Mouse (Mus musculus) liver, embryonic 12.5 days (tissue): ENCODE data around the gene Smarcc1. TPM values are rescaled to one million over a fixed set of nuclear protein-coding genes. Genes with fewer than 3 reads are reported as not detected.
A peak's percentile ranks its signal among the peaks of the same experiment; 100 is the strongest.

ENCODE experiments used
- ATAC-seq: fragments of 200-750 bp; cut with Nextera tagmentation; 2 replicates; pipeline ENCODE4 v1.8.0; 2017; ENCODE audit warnings: moderate number of reproducible peaks, mild to moderate bottlenecking, moderate library complexity
- H3K27ac ChIP-seq: fragments of 300-500 bp; sonication (generic); 2 replicates; pipeline ENCODE4 v1.5.1; 2016; ENCODE audit warnings: mild to moderate bottlenecking
- H3K27me3 ChIP-seq: fragments of 300-500 bp; sonication (generic); replicated peaks from 2 replicates; pipeline ENCODE4 v1.6.1; 2016; ENCODE audit warnings: mild to moderate bottlenecking, moderate library complexity
- H3K36me3 ChIP-seq: fragments of 300-500 bp; sonication (generic); 2 replicates; pipeline ENCODE4 v1.6.1; 2016; ENCODE audit warnings: mild to moderate bottlenecking, moderate library complexity
- H3K4me1 ChIP-seq: fragments of 300-500 bp; sonication (generic); 2 replicates; pipeline ENCODE4 v1.6.1; 2016
- H3K4me2 ChIP-seq: fragments of 300-500 bp; sonication (generic); 2 replicates; pipeline ENCODE4 v1.6.1; 2016; ENCODE audit warnings: mild to moderate bottlenecking, moderate library complexity
- H3K4me3 ChIP-seq: fragments of 300-500 bp; sonication (generic); 2 replicates; pipeline ENCODE4 v1.5.1; 2016; ENCODE audit warnings: mild to moderate bottlenecking, moderate library complexity
- H3K9ac ChIP-seq: fragments of 300-500 bp; sonication (generic); 2 replicates; pipeline ENCODE4 v1.6.1; 2016; ENCODE audit warnings: mild to moderate bottlenecking, moderate library complexity
- H3K9me3 ChIP-seq: fragments of 300-500 bp; sonication (generic); replicated peaks from 2 replicates; pipeline ENCODE4 v1.6.1; 2016; ENCODE audit warnings: mild to moderate bottlenecking, moderate library complexity
- WGBS: fragments of 180-500 bp; shearing (Covaris S2); methylation state at CpG from one replicate; pipeline ENCODE4 v1.1.7; 2016; ENCODE audit not compliant: insufficient replicate concordance; 5-methylcytosine and 5-hydroxymethylcytosine counted together
- polyA plus RNA-seq: library from polyadenylated mRNA; unstranded; fragments of >200 nt; fragmentation: Nextera tagmentation; extraction: Ambion mirVana; gene quantifications from 2 replicates; pipeline ENCODE4 v1.2.1, GENCODE M21; 2016

The Smarcc1 gene
- polyA plus RNA-seq, 1 experiment from 2014 or later, result 69.2 TPM

DNA sequence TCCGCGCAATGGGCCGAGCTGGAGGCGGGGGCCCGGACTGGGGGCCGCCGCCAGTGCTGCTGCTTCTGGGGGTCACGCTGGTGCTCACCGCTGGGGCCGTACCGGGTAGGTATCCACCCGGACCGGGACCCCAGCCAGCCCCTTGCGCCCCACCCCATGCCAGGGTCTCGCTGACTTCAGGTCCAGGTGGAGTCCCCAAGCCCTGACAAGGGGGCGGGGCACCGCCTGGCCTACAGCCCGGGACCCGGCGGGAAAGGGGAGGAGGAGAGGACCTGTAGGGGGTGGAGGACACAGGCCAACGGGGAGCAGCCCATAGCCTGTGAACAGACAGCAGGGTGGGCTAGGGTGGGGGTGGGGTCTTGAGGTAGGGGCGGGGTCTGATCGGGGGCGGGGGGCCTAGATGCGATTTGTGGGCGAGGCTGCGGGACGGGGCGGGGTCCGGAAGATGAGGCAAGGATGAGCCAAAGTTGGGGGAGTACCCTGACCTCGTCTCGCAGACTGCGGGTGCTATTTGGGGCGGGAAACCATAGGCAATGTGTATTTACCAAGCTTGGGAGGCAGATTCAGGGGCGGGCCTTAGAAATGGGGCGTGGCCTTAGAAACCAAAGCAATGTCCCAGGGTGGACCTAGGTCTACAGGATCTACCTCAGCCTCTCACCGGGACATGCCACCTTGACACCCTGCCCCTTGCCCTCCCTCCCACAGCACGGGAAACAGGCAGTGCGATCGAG is 128.2 kb downstream of the Smarcc1 start:
- Histone ChIP-seq H3K27ac (no peak overlapping the region), H3K36me3 (peaks cover 9% of the 10 kb centered on the region; the same call in 1 of the 2 replicates), H3K27me3 (peaks cover 58% of the 10 kb centered on the region), H3K4me3 (peak overlapping the region; percentile 64), H3K9me3 (no peaks in the 10 kb centered on the region), H3K4me1 (peaks cover 21% of the 10 kb centered on the region), H3K9ac (peak overlapping the region; percentile 49; the same call in 1 of the 2 replicates), H3K4me2 (peak overlapping the region; percentile 92)
- 2% methylated on average over 39 of the region's 40 CpGs for WGBS
- ATAC-seq, result peak; percentile 56

GRCm38 (mm10) chr9:110246321-110246640 is 128.8 kb downstream of the Smarcc1 start:
- Histone ChIP-seq H3K27ac (no peak overlapping the region), H3K9ac (no peak overlapping the region), H3K36me3 (peaks cover 4% of the 10 kb centered on the region; the same call in 1 of the 2 replicates), H3K4me1 (peaks cover 21% of the 10 kb centered on the region), H3K4me3 (peak overlapping the region; percentile 64), H3K27me3 (peaks cover 58% of the 10 kb centered on the region), H3K9me3 (no peaks in the 10 kb centered on the region), H3K4me2 (peak overlapping the region; percentile 92)
- ATAC-seq, result peak; percentile 19; the same call in 1 of the 2 replicates
- WGBS, result 37% methylated on average over 13 of the region's 13 CpGs

GRCm38 (mm10) chr9:110247049-110247448 is 129.5 kb downstream of the Smarcc1 start:
- Histone ChIP-seq H3K27me3 (peaks cover 57% of the 10 kb centered on the region), H3K4me1 (peaks cover 21% of the 10 kb centered on the region), H3K9me3 (no peaks in the 10 kb centered on the region), H3K9ac (no peak overlapping the region), H3K4me2 (no peak overlapping the region), H3K36me3 (no peaks in the 10 kb centered on the region), H3K4me3 (no peak overlapping the region), H3K27ac (no peak overlapping the region)
- 65% methylated on average over 10 of the region's 10 CpGs for WGBS
- no peak for ATAC-seq

- Histone ChIP-seq H3K4me1 (peaks cover 21% of the 10 kb centered on the region), H3K4me2 (no peak overlapping the region), H3K27me3 (peaks cover 40% of the 10 kb centered on the region), H3K4me3 (no peak overlapping the region), H3K9me3 (no peaks in the 10 kb centered on the region), H3K36me3 (no peaks in the 10 kb centered on the region), H3K27ac (no peak overlapping the region), H3K9ac (no peak overlapping the region)
- WGBS, result 56% methylated on average over 2 of the region's 2 CpGs
- no peak for ATAC-seq
These were observed 131.4 kb downstream of the Smarcc1 start for GRCm38 (mm10) chr9:110248861-110249260.

DNA sequence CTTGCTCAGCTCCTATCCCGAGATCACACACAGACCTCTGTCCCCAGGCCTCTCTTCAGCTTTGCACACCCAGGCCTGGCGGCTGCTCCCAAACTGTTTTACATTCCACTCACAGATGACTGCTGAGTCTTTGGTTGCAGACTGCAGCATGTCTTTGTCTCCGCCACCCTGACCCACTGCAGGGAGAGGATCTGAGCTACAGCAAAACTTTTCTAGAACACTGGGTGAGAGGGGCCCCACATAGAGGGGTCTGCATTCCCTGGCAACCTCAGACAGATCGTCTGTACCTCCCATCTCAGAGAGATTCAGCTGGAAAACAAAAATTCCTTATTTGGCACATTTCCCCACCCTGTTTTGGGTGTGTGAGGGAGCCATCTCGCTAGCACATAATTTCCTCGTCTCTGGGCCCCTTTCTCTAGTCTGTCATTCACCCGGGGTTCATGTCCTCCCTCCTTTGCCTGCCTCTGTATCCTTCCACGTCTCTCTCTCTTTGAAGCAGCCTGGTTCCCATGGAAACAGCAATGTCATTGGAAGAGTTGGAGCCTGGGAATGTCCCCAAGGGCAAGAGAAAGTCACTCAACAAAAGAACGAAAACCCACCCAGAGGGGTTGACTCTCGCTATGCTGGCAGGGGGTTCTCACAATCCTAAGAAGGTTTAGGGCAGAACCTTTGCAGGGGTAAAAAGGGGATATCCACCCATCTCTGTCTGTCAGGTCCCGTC is 132.5 kb downstream of the Smarcc1 start:
- Histone ChIP-seq H3K27ac (no peak overlapping the region), H3K4me3 (no peak overlapping the region), H3K27me3 (peaks cover 29% of the 10 kb centered on the region), H3K9me3 (no peaks in the 10 kb centered on the region), H3K4me1 (peaks cover 15% of the 10 kb centered on the region), H3K36me3 (no peaks in the 10 kb centered on the region), H3K4me2 (no peak overlapping the region), H3K9ac (no peak overlapping the region)
- no peak for ATAC-seq
- whole genome bisulfite sequencing, result 40% methylated on average over 11 of the region's 11 CpGs

DNA sequence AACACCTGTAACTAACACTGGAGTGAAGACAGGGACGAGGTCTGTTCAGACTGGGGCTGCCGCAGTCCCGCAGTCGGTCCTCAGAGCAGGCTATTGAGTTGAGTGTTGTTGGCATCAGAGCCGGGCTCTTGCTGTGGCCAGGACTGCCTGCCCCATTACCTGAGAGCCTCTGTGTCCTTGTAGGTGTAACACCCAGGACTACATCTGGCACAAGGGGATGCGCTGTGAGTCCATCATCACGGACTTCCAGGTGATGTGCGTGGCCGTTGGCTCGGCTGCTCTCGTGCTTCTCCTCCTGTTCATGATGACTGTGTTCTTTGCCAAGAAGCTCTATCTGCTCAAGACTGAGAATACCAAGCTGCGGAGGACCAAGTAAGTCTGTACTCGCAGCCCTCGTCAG is 133.3 kb downstream of the Smarcc1 start:
- Histone ChIP-seq H3K9me3 (no peaks in the 10 kb centered on the region), H3K27me3 (peaks cover 27% of the 10 kb centered on the region), H3K36me3 (no peaks in the 10 kb centered on the region), H3K4me1 (peaks cover 7% of the 10 kb centered on the region), H3K4me3 (no peak overlapping the region), H3K9ac (no peak overlapping the region), H3K4me2 (no peak overlapping the region), H3K27ac (no peak overlapping the region)
- ATAC-seq, result no peak
- 82% methylated on average over 14 of the region's 14 CpGs for WGBS

GRCm38 (mm10) chr9:110255407-110256019 is 138.0 kb downstream of the Smarcc1 start:
- peaks cover 10% of the 10 kb centered on the region for H3K27me3 ChIP-seq
- no peak overlapping the region for H3K4me3 ChIP-seq
- no peaks in the 10 kb centered on the region for H3K9me3 ChIP-seq
- H3K9ac ChIP-seq, result no peak overlapping the region
- H3K36me3 ChIP-seq, result no peaks in the 10 kb centered on the region
- no peak overlapping the region for H3K4me2 ChIP-seq
- 69% methylated on average over 15 of the region's 15 CpGs for WGBS
- H3K27ac ChIP-seq, result no peak overlapping the region
- no peak for ATAC-seq
- no peaks in the 10 kb centered on the region for H3K4me1 ChIP-seq

DNA sequence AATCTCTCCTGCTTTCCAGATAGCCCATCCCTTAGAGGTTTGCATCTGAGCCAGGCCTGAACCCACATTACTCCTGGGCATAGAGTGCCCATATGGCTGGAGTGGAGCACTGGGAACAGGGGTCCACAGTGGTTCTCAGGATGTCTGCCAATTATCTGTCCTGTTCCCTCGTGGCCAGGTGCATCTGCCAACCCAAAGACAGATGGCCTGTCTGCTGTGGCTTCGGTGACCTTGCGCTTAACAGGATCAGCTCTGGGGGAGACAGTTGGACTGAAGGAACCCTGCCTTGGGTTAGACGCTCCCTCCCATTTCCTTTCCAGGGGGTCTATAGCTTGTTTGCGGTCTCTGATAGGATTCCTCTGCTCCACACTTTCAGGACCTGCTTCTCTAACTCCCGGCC is 141.1 kb downstream of the Smarcc1 start:
- Histone ChIP-seq H3K4me1 (no peaks in the 10 kb centered on the region), H3K27ac (no peak overlapping the region), H3K27me3 (peaks cover 10% of the 10 kb centered on the region; the same call in 1 of the 2 replicates), H3K4me3 (no peak overlapping the region), H3K9ac (no peak overlapping the region), H3K36me3 (no peaks in the 10 kb centered on the region), H3K4me2 (no peak overlapping the region), H3K9me3 (no peaks in the 10 kb centered on the region)
- 52% methylated on average over 6 of the region's 6 CpGs for WGBS
- no peak for ATAC-seq

DNA sequence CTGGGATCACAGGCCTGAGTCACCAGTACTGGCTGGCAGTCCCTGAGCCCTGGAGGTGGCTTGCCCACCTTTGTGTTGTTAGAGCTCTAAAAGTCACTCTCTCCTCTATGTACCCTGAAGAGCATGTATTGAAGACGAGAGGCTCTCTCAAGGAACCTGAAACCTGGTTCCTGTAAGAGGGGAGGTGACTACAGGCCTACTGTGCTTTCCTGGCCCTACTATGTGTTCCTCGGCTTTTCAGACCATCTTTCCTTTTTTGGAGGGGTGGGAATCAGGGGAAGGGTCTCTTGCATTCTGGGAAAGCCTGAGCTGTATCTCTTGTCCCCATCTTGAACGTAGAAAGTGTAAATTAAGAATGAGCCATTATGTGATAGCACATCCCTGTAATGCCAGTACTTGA is 141.6 kb downstream of the Smarcc1 start:
- ATAC-seq, result no peak
- H3K4me2 ChIP-seq, result no peak overlapping the region
- no peaks in the 10 kb centered on the region for H3K4me1 ChIP-seq
- WGBS, result 44% methylated on average over 3 of the region's 3 CpGs
- peaks cover 10% of the 10 kb centered on the region; the same call in 1 of the 2 replicates for H3K27me3 ChIP-seq
- no peak overlapping the region for H3K4me3 ChIP-seq
- H3K9ac ChIP-seq, result no peak overlapping the region
- no peaks in the 10 kb centered on the region for H3K9me3 ChIP-seq
- no peaks in the 10 kb centered on the region for H3K36me3 ChIP-seq
- no peak overlapping the region for H3K27ac ChIP-seq

DNA sequence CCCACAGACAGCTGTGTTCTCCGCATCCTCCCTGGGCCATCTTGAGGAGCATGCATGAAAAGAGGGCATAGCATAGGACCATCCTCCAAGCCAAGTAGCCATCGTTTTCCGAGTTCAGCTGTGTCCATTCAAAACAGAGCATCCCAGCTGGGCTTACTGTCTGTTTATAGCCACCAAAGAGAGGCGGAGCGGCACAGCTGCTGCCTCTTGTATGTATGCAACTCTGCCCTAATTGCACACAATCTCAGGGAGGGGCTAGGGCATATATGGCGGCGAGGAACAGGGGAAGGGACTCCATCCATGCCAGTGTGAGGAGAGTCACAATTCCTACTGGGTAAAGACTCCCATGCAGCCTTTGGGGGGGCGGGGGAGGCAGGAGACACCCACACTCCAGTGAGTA is 145.7 kb downstream of the Smarcc1 start:
- no peak overlapping the region for H3K4me3 ChIP-seq
- H3K36me3 ChIP-seq, result no peaks in the 10 kb centered on the region
- H3K27me3 ChIP-seq, result no peaks in the 10 kb centered on the region; the same call in 1 of the 2 replicates
- ATAC-seq, result no peak
- no peak overlapping the region for H3K9ac ChIP-seq
- H3K9me3 ChIP-seq, result no peaks in the 10 kb centered on the region
- H3K4me2 ChIP-seq, result no peak overlapping the region
- no peak overlapping the region for H3K27ac ChIP-seq
- H3K4me1 ChIP-seq, result no peaks in the 10 kb centered on the region
- WGBS, result 63% methylated on average over 8 of the region's 8 CpGs

GRCm38 (mm10) chr9:110264991-110265390 is 147.5 kb downstream of the Smarcc1 start:
- H3K4me2 ChIP-seq, result no peak overlapping the region
- 74% methylated on average over 9 of the region's 9 CpGs for WGBS
- no peak overlapping the region for H3K27ac ChIP-seq
- H3K4me1 ChIP-seq, result no peaks in the 10 kb centered on the region
- H3K36me3 ChIP-seq, result no peaks in the 10 kb centered on the region
- H3K4me3 ChIP-seq, result no peak overlapping the region
- no peak overlapping the region for H3K9ac ChIP-seq
- no peaks in the 10 kb centered on the region for H3K27me3 ChIP-seq
- ATAC-seq, result no peak
- no peaks in the 10 kb centered on the region for H3K9me3 ChIP-seq

GRCm38 (mm10) chr9:110268416-110268815 is 150.9 kb downstream of the Smarcc1 start:
- 82% methylated on average over 10 of the region's 10 CpGs for WGBS
- H3K9ac ChIP-seq, result no peak overlapping the region
- no peak overlapping the region for H3K4me3 ChIP-seq
- no peaks in the 10 kb centered on the region for H3K9me3 ChIP-seq
- H3K27ac ChIP-seq, result no peak overlapping the region
- H3K4me1 ChIP-seq, result no peaks in the 10 kb centered on the region
- no peaks in the 10 kb centered on the region for H3K27me3 ChIP-seq
- no peak for ATAC-seq
- no peaks in the 10 kb centered on the region for H3K36me3 ChIP-seq
- no peak overlapping the region for H3K4me2 ChIP-seq
